Mouse (Mus musculus) small intestine, adult 2 months (tissue): Measurements from ENCODE around the gene Epb41l2.

Experiments used
- CTCF ChIP-seq: fragments of 200-500 bp; IDR thresholded peaks from 2 replicates; pipeline ENCODE4 v1.5.1; 2012; ENCODE audit warnings: low read depth, mild to moderate bottlenecking, control low read depth, inconsistent platforms, low read length, moderate library complexity, mixed read lengths; ENCODE audit not compliant: insufficient replicate concordance, insufficient read length; ENCODE audit errors: extremely low read depth
- POLR2A ChIP-seq: fragments of 200-500 bp; IDR thresholded peaks from 2 replicates; pipeline ENCODE4 v1.6.1; 2012; ENCODE audit warnings: low read depth, mild to moderate bottlenecking, control low read depth, inconsistent platforms, low read length, moderate library complexity

GRCm38 (mm10) chr10:25375036-25375435, 15.4 kb downstream of the Epb41l2 start:
- TF ChIP-seq CTCF: no peak
- TF ChIP-seq POLR2A: no peak
